Mouse (Mus musculus): ENCODE measurements at regions not wholly inside any gene's neighbourhood (a gene's known extent, or its start where the extent isn't known, plus 50 kb on each side); places are given as distances from the start of the nearest gene placed in this dataset.

DNA sequence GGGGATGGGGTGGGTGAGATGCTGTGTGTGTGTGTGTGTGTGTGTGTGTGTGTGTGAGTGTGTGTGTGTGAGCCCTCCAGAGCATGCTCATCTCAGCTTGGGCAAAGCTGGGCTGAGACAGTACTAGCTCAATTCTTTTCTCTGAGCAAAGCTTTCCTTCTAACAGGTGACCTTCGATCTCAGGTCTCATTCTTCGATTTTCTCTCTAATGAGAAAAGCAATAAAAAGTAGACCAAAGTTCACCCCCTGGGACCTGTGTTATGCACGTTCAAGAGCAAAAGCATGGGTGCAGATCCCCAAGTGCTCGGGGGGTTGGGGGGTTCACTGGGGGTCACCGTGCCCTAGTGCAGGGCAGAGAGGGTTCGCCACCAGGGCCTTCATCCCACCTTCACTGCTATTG, 103.1 kb upstream of the Slc22a12 start:
- no peak for DNase-seq (ENCODE audit: low spot score in 2 of 2)

DNA sequence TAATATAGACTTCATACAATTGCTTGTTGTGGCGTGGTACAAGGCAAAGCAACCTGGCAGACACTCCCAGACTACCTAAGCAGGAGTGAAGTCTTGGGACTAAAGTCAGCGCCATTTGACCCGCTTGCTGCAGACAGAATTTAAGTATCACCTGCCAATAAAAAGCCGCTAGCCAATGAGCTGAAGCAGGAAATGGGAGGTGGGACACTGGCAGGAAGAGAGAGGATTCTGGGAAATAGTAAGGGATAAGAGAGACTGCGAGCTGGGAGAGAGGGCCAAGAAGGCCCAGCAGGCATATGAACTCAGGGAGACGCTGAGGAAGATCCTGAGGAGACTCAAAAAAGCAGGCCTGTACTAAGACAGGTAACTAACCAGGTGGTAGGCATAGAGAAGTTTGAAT, 102.0 kb upstream of the Slc22a12 start:
- DNase-seq (ENCODE audit: low spot score in 2 of 2), result no peak

DNA sequence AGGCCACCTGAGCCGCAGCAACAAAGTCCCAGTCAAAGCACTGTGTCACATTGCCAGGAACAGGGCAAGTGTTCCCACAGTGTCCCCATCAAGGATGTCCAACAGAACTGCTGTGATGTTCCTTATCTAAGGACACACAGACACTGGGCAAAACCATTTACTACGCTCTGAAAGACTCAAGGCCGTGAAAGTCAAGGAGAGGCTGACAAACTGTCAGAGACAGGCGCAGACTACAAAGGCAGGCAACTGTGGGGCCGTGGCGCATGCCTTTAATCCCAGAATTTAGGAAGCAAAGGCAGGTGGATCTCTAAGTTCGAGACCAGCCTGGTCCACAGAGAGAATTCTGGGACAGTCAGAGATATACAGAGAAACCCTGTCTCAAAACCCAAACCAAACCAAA, 96.8 kb upstream of the Slc22a12 start:
- DNase-seq (ENCODE audit: low spot score in 2 of 2), result no peak

DNA sequence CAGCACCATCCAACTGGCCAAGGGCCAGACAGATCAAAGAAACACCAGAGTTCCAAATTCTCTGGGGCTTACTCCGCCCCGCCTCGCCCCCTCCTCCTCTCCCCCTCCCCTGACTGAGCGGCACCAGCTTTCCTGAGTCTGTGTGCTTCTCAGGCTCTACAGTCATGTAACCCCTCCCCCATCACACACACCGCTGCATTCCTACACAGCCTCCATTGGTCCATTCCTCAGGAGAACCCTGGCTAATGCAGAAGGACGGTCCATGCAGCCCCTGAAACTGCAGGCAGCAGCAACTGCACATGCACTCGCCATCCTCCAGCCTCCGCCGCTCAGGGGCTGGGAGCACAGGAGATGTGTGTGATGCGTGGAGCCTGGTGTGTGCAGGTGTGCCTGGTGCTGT, 90.6 kb upstream of the Slc22a12 start:
- no peak for DNase-seq (ENCODE audit: low spot score in 2 of 2)

DNA sequence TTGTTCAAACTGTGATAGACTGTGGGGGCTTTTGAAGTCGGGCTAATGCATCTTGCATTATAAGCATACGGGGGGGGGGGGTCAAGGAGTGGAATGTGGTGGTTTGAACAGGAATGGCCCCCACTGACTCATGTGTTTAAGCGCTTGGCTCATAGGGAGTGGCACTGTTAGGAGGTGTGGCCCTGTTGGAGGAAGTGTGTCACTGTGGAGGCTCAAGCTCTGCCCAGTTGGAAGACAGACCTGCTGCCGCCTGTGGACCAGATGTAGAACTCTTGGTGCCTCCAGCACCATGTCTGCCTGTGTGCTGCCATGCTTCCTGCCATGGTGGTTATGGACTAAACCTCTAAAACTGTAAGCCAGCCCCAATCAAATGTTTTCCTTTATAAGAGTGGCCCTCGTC, 89.0 kb upstream of the Slc22a12 start:
- no peak for DNase-seq (ENCODE audit: low spot score in 2 of 2)

DNA sequence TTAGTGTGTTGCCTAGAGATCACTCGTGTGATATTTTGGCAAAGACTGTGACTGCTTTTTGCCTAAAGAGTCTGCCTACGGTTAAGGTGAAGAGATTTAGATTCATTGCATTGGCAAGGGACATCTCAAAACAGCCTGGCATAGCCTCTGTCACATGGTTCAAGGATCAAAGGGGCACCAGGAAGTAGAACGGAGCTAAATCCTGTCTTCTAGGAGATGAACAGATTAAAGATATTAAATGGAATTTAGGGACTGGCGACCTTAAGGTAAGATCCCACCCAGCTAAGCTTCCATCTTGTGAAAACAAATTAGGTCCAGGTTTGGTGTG, 87.7 kb upstream of the Slc22a12 start:
- DNase-seq (ENCODE audit: low spot score in 2 of 2), result no peak

DNA sequence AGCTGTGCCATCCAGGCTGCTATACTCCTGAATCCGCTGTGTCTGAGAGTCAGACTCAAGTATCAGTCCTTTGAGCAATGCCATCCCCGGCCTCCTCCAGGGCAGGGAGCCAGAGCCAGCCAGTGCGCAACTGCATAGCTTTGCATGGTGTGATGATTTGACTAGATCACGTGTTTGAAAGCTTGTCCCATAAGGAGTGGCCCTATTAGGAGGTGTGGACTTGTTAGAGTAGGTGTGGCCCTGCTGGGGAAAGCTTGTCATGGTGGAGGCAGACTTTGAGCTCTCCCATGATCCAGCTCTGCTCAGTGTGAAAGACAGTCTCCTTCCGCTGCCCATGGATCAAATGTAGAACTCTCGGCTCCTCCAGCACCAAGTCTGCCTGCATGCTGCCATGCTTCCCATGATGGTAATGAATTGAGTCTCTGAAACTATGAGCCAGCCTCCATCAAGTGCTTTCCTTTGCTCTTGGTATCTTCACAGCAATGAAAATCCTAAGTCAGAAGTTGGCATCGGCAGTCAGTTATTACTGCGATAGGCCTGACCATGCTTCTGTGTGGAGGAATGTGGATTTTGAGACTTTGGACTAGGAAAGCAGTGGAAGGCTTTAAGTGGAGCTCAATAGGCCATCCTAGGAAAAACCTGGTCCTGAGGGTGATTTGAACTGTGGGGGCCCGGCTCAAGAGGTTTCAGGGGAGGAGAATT, 87.2 kb upstream of the Slc22a12 start:
- no peak for DNase-seq (ENCODE audit: low spot score in 2 of 2)

DNA sequence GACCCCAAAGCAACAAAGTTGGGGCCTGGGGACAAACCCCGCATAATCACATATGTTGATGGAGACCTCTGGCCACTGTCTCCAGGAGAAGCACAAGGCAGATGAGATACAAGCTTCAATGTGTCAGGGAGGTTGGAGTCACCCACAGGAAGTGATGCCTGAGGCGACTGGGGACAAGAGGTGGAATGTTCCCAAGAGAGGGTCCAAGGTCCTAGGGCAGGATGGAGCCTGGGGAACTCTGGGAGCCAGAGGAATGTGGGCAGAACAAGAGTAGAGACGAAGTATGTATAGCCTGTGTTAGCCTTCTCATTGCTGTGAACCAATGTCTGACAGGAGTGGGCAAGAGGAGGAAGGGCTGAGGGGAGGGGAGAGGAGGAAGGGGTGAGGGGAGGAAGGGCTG, 82.7 kb upstream of the Slc22a12 start:
- DNase-seq (ENCODE audit: low spot score in 2 of 2), result no peak

DNA sequence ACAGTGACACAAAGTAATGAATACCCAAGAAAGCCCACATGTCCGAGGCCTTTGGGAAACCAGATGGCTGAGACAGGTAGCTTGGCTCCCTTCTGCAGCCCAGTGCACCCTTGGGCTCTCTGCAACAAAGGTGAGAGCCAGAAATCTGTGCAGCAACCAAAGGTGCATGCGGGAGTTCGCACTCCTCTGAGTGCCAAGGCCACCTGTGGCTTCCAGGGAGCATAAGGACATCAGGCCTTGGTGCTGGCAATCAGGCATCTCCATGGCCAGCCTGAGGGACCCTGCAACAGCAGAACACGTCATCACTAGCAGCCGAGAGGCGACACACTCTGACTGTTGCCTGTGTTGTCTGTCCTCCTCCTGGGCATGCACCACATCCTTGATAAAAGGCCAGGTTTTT, 78.2 kb upstream of the Slc22a12 start:
- no peak for DNase-seq (ENCODE audit: low spot score in 2 of 2)

DNA sequence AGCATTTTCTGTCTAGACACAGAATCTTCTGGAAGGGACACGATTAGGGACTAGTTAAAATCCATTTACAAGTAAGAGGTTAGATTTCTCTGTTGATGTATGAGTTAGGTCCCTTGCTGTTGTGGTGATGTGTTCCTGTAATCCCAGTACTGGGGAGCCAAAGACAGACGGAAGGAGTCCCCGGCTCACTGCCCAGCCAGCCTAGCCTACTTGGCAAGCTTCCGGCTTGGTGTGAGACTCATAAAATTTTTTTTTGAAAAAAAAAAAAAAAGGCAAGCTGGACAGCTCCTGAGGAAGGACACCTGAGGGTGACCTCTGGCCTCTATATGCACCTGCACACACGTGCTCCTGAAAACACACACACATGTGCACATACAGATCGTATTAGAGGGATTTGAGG, 76.7 kb upstream of the Slc22a12 start:
- DNase-seq (ENCODE audit: low spot score in 2 of 2), result no peak

DNA sequence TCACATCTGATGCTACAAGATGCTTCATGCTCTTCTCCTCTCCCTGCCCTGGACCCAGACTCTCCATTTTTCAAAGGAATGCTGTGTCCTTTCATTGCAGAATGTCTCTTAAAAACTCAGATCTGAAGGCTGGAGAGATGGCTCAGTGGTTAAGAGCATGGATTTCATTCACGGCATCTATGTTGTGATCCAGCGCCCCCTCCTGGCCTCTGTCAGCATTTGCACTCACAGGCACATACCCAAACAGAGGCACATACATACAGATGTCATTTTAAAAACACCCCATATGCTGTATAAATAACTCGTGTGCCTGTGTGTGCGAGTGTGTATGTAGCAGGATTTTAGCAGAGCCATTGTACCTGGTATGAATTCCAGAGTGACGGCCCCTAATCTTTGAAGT, 73.8 kb upstream of the Slc22a12 start:
- no peak for DNase-seq (ENCODE audit: low spot score in 2 of 2)

DNA sequence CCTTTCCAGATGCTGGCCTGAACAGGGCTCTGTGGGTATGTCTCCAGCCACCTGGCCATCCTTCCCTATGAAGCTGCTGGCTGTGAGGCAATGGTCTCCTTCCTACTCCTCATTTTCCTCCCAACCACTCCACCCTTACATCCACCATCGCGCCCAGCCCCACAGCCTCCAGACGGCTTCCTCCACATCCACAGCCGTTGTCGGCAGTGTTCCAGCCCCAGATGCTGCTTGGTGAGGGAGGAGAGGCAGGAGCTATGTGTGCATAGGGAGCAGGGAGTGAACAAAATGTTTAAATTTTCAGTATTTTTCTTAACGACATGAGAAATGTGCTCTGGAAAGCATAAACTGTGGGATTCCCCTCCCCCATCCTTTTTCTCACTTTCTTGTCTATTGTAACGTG, 69.6 kb upstream of the Slc22a12 start:
- DNase-seq (ENCODE audit: low spot score in 2 of 2), result no peak

DNA sequence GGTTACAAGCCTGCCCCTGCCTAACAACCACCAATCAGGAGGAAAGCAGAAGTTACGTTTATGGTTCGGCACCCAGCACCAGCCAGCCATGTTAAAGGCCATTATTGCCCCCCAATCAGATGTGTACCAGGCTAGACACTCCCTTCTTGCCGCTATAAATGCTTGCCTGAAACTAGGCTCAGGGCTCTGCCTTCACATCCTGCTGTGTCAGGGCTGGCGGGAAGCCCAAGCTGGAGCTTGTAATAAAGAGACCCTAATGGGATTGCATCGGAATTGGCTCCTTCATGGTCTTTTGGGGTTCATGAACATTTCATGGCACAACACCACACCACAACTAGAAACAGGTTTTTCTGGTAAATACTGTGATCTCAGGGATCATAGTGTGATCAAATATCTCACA, 69.1 kb upstream of the Slc22a12 start:
- DNase-seq (ENCODE audit: low spot score in 2 of 2), result no peak

DNA sequence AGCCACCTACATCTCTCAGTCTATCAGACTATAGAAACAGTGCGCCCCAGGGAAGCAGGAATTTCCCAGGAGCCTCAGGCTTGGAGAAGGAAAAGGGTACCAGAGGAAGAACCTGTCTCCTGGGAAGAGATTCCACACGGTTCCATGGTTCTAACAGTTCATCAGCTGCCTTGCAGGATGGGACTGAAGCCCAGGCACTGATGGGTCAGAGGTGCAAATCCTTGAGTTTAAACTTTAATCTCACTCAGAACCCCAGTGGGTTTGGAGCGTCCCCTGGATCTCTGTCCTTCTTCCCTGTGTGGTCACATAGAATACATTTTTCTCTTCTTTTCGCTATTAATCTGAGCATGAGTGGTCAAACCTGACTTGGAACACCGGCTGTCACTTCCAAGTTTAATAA, 67.9 kb upstream of the Slc22a12 start:
- DNase-seq (ENCODE audit: low spot score in 2 of 2), result no peak

DNA sequence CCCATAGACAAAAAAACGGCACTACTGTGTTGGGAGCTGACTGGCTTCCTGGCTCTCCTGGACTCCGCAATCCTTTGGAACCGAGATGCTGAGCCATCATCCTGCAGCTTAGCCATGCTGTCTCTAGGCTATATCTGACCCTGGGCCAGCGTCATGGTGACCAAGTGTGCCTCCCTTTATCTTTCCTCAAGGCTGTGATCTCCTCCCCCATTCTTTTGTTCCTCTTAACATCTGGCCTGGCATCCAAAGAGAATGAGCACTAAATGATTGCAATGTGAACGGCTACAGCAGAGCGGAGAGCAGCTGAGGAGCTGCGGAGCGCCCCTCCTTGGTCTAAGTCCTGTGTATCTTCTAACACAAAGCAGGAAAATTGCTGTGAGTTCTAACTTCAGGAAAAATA, 67.2 kb upstream of the Slc22a12 start:
- no peak for DNase-seq (ENCODE audit: low spot score in 2 of 2)

DNA sequence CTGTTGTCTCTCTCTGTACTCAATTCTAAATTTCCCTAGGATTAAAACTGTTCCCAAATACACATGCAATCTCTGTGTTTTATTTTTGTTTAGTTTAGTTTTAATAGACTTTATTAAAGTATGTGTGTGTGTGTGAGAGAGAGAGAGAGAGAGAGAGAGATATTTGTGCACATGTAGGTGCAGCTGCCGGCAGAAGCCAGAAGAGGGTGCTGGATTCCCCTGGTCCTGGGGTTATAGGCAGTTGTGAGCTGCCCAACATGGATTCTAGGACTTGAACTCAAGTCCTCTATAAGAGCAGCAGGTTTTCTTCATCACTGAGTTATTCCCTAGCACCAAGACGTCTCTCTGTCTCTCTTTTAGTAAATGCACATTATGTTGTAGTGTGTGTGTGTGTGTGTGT, 64.7 kb upstream of the Slc22a12 start:
- DNase-seq (ENCODE audit: low spot score in 2 of 2), result no peak

DNA sequence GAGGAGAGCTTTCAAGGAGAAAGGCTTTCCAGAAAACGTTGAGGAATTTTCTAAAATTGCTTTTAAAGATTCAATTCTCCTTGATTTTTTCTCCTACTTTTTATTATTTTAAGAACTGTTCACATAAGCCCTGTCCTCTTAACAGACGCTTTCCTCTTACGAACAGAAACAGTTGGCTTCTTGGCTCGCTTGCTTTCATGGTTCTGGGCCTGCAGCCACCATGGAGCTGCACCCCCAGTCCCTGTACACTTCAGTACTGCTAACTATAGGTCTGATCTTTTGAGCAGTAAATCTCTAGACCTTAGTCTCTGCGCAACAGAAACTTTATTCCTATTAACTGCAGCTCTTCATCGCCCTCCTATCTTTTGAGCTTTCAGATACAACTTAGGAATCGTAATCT, 63.8 kb upstream of the Slc22a12 start:
- no peak for DNase-seq (ENCODE audit: low spot score in 2 of 2)

DNA sequence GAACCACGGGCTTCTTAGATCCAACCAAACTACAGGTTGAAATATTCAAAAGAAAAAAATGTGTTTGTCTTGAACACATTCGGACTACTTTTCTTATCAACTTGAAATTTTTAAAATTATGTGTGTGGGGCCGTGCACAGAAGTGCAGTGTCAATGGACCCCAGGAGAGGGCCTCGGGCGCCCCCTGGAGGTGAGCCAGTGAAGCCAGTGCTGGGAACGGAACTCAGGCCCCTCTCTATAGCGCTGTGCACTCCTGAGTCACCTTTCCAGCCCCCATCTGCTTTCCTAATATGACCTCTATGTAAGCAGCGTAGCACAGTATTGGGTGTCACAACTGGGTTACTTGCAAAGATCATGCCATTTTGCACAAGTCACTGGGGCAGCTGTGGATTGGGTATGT, 61.9 kb upstream of the Slc22a12 start:
- no peak for DNase-seq (ENCODE audit: low spot score in 2 of 2)

DNA sequence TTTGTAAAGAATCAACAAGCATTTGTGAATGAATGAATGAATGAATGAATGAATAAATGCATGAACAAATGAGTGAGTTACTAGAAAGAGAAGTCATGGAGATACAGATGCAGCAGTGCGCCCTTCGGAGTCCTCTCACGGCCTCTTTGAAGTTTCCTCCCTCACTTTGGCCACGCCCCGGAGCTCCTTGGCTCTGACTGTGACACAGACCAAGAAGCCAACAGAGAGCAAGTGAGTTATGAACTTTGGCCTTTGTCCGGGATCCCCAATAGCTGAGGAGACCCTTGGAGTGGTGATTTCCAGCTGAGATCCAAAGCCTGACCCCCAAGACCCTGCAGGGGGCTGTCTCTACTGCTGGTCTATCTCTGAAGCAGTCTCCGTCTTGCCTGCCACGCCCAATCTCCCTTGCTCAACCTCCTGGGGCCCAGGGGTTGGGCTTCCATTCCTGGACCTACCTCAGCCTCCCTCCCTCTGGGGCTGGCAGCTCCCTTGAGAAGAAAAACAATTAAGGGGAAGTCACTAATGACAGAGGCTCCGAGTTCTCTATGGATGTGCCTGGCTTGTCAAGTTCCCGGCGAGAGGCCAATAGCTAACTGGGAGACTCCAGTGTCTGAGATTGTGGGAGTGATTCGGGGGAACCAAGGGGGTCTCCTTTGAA, 58.2 kb upstream of the Slc22a12 start:
- DNase-seq (ENCODE audit: low spot score in 2 of 2), result no peak

DNA sequence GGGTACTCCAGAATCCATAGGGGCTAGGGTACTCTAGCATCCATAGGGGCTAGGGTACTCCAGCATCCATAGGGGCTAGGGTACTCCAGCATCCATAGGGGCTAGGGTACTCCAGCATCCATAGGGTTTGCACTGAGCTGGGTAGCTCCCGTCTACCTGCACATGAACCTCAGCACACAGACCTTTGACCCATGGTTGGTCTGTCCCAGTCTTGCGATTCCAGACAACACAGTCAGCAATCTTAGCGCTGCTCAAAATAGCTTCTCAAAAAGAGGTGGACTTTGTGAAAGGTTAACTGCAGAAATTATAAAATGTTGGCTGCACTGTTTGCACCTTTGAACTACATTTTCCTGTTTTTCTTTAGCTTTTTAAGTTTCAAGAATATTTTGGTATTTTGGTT, 56.4 kb upstream of the Slc22a12 start:
- DNase-seq (ENCODE audit: low spot score in 2 of 2), result no peak

DNA sequence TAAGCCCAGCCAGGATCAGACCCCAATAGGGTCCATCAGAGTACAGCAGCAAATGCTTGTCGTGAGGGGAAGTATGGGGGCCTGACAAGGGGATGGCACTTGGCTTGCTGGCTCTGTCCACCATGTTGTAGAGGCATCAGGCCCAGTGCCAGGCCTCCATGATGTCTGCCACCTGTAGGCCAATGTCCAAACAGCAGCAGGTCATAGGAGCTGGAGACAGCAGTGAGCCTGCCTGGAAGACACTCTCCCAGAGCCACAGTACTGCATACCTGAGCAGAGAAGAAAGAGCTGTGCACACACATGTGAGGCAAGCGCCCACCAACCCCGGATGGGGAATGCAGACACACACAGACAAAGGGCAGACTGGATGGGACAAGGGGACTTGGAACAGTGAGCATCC, 55.4 kb upstream of the Slc22a12 start:
- no peak for DNase-seq (ENCODE audit: low spot score in 2 of 2)

DNA sequence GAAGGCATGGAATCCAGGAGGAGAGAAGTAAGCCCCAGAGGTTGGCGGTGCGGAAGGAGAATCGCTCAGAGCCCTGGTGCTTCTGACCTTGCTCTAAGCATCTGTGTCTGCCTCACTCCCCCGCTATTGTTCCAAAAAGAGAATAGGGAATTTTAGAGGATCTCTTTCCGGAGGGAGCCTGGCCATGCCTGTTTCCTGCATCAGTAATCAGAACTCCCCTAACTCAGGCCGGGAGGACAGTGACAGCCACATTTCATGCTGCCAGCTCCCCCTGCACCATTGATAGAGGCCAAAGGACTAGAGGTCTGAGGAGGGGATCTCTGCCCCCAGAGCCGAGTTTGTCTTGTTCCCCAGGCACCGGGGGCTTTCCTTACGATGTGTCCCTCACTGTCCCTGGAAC, 53.0 kb upstream of the Slc22a12 start:
- no peak for DNase-seq (ENCODE audit: low spot score in 2 of 2)
